Mouse (Mus musculus): ENCODE data around the gene Rab31.

Rab31 gene

DNA sequence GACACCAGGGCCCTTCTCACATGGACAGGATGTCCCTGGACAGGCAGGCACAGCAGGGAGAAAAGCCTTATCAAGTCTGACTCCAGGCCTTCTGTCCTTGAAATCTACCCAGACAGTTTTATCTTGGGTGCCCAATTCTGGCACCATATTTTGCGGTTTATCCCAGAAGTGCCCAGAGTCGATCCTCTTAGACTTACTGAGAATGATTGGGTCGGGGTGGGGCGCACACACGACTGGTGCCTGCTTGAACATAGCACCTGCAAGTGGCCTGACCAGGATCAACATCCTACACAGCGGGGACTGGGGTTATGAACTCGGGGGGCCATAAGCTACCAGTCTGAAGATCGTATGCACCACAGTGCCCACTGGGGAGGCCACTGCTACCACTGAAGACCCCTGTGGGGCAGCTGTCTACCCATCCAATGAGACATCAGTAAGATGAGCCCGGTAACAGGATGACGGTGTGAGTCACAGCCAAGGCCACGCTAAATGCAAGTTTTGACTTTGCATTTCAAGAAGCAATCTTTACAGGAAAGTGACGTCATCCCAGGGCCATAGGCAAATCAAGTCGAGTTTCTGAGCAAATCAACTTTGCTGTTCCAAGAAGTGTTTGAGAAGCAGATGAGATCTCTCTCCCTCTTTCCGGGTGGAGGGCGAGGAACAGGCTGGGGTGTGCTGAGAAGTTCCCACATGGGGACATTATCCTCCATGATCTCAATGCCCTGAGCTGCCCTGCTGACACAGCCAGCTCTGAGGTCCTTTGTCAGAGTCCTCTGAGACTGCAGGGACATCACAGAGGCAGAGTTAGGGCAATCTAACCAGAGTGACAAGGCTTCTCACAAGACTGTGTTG is 32.5 kb downstream of the Rab31 start:
- DNase-seq (ENCODE audit: low read depth) = no peak

- DNase-seq (ENCODE audit: low read depth) = no peak
Measured at GRCm38 (mm10) chr17:65737622-65738021, 34.9 kb downstream of the Rab31 start.

DNA sequence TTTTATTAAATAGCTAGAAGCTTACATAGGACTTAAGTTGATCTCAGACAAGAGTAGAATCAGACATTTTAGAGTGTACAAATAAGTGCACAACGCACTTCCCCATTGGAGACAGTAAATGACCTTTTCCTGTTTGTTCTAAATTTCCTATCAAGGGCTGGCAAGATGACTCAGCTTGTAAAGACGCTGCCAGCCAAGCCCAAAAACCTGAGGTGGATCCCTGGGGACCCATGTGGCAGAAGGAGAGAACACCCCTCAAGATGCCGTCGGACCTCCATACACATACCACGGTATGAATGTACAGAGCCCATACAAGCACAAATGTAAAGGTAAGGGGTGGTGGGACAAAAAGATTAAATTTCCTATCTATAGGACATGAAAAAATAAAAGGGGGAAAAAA is 35.4 kb downstream of the Rab31 start:
- no peak for DNase-seq (ENCODE audit: low read depth)

DNA sequence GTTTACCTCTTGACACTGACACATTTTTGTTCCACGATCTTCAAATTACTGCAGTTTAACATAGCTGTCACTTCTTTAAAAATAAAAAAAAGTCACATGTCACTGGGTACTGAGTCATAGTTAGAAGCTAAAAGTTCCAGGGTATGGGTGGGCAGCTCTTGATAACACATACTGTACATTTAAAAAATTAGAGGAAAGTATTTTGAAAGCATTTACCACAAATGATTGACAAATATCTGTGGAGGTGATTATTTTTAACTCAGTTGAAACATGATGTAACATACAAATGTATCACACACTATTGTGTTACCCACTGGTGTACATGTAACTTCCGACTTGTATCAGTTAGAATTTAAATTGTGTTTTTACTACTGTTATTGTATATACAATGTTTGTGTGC is 37.5 kb downstream of the Rab31 start:
- no peak for DNase-seq (ENCODE audit: low read depth)

DNA sequence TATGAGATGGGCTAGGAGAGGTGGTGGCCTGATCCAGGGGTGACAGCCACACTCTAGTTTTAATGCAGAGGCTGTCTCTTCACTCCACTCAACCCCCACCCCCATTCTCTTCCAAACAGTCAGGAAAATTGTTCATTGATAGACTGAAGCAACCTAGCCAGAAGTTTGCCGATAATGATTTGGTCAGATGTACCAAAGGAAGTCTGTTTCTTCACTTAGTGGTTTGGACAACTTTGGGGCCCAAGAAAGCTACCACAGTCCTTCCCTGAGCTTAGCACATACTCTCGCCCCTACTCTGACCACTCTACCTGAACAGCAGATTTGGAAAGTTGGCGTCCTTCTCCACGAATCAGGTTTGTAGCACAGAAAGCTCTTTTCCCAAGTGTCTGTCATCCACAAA is 39.9 kb downstream of the Rab31 start:
- no peak for DNase-seq (ENCODE audit: low read depth)

GRCm38 (mm10) chr17:65731710-65732109 is 40.8 kb downstream of the Rab31 start:
- no peak for DNase-seq (ENCODE audit: low read depth)

DNA sequence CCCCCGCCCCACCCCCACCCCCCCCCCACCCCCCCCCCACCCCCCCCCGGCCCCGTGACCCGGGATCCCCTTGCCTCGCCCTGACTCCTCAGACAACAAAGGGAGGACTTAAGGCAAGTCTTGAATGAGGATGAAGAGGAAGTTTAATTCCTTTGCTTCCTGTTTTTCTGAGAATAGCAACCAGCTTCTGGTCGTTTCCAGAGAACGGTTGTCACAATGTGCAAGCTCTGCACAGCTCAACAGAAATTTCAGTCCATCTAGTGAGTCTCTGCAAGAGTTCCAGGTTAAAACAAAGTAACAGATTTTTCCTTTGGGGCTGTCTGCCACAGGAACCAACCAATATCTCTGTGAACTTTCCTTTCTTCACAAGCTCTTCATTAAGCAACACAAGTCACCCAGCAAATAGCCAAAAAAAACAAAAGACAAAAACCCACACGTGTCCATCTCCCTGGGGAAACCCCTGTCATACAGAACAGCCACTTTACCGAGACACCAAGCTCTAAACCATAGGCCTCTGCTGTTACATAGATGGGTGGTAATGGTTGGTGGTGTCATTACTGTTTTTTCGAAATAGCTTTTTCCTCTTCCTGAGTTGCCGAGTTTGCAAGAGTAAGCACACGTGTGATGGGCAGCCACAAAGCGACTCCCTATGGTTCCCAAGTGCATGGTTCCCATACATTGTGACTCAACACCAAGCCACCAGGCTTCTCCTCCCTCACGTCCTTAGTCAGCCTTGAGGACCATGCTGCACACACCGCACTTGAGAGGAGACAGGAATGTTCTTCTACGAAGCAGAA is 42.4 kb downstream of the Rab31 start:
- DNase-seq (ENCODE audit: low read depth) = peak; percentile 12

- DNase-seq (ENCODE audit: low read depth) = no peak
Measured at GRCm38 (mm10) chr17:65726755-65727154, 45.8 kb downstream of the Rab31 start.

GRCm38 (mm10) chr17:65726274-65726673 is 46.3 kb downstream of the Rab31 start:
- peak; percentile 65 for DNase-seq (ENCODE audit: low read depth)

DNA sequence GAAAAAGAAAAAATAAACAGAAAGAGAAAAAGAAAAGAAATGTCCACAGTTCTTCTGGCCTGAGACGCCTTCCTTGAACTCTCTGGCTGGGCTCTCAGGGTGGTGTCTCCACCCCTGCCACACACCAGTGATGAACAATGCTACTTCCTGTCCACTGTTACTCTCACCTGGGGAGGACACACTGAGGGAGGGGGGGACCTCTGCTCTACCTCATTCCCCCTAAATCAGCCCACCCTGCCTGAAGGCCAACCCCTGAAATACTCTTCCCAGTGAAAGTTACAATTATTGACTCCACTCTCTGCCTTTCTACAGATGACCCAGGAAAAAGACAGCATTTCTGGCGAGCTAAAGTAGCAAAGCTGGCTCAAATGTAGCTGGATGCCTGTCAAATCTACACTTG is 46.7 kb downstream of the Rab31 start:
- no peak for DNase-seq (ENCODE audit: low read depth)

DNA sequence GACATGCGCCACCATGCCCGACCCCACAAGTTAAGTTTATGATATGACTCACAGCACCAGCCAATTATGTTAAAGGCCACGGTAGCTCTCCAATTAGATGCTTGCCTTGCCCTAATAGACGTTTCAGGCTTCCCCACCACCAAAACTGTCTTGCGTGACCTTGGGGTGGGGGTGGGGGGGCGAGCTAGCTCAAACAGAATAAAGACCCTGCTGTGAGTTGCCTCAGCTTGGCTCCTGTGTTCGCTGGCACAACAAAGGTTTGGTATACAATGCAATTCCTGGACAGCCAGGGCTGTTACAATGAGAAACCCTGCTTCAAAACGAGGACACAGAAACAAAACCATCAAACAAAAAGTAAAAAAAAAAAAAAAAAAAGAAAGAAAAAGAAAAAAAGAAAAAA is 47.2 kb downstream of the Rab31 start:
- no peak for DNase-seq (ENCODE audit: low read depth)

DNA sequence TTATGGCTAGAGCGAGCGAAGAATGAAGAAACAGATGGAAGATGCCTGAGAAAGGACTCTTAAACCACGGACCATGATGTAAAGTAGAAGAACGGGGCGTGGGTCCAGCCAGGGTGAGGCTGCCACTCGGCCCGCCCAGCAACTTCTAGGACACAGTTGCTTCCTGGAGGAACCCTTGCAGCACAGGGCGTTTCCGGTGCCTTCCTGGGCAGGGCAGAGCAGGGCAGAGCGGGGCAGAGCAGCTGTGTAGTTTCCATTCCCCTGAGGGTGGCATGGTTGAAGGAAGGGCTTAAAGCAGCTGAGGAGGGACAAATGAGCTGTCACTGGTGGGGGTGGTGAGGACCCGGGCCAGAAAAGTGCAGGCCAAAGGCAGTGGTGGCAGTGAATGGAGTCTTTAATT is 48.3 kb downstream of the Rab31 start:
- peak; percentile 44 for DNase-seq (ENCODE audit: low read depth)

DNA sequence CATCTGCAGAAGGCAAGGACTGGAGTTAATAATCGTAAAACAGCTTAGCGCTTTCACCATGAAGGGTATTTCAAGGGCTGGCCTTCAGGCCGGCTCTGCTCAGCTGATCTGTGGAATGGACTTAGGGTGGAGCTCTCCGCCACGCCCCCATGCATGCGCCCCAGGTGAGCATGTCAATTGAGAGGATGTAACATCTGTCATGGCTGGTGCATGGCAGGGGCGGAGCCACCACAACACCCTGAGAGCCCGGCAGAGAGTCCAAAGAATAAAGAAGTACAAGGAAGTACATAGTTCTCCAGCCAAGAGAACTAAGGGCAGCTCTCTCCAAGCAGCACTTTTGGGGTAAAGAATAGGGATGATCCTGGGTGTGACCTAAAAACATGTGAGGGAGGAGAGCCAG is 48.9 kb downstream of the Rab31 start:
- peak; percentile 10 for DNase-seq (ENCODE audit: low read depth)

DNA sequence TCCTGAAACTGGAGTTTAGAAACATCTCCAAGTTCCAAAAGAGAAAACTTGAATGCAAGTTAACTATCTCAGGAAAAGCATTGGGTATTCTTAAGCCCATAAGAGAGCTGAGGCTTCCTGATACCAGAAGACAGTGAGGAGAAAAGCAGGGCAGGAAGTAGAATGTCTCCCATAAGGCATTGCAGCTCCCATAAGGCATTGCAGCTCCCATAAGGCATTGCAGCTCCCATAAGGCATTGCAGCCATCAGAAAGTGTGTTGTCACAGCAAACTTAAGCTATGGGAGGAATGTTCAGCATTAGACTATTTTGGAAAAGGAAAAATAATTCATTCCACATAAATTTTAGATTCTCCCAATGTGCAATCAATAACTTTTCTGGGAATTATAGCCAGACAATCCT is 51.2 kb downstream of the Rab31 start:
- no peak for DNase-seq (ENCODE audit: low read depth)

DNA sequence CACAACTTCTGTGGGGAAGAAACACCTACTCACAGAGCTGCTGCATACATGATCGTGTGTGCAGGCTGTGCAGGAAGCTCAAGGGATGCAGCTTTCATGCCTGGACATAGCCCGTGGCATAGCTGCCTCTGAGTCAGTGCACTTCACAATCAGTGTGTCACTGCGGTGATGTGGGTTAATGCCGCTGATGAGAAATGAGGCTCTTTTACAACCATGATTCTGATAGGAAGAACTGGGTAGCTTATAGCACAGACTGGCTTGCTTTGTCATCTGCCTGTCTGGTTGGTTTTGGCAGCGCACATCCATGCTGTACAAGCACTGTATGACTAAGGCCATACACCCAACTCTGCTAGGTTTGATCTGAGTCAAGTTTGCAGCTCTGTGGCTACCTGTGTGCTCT is 52.7 kb downstream of the Rab31 start:
- no peak for DNase-seq (ENCODE audit: low read depth)

DNA sequence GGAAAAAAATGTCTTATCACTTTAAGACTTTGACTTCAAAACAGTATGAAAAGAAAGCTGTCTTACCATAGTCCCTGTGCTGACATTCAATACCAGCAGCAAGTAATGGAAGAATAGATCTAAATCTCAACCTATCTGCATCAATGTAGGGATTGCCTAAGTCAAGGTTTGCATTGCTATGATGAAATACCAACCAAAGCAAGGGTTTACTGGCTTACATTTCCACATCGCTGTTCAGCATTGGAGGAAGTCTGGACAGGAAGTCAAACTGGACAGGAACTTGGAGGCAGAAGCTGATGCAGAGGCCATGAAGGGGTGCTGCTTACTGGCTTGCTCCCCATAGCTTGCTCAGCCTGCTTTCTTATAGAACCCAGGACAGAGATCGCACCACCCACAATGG is 54.0 kb downstream of the Rab31 start:
- no peak for DNase-seq (ENCODE audit: low read depth)

GRCm38 (mm10) chr17:65717658-65718199 is 54.8 kb downstream of the Rab31 start:
- DNase-seq (ENCODE audit: low read depth) = no peak

DNA sequence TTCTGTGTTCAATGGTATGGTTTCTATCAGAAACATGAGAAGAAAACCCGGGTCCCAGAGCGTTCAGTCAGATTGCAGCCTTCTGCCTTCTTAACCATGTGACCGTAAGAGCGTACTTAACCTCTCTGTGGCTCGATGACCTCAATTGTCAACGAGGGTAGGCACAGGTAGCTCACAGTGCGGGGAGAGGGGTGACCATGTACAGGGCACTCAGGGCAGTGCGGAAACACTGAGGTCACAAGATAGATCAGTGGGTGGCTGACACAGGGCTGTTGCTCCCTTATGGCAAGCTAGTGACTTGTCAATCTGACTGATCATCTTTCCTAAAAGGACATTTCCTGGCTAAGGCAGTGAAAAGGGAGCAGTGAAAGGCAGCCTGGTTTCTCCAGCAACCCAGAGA is 58.5 kb downstream of the Rab31 start:
- DNase-seq (ENCODE audit: low read depth) = no peak

DNA sequence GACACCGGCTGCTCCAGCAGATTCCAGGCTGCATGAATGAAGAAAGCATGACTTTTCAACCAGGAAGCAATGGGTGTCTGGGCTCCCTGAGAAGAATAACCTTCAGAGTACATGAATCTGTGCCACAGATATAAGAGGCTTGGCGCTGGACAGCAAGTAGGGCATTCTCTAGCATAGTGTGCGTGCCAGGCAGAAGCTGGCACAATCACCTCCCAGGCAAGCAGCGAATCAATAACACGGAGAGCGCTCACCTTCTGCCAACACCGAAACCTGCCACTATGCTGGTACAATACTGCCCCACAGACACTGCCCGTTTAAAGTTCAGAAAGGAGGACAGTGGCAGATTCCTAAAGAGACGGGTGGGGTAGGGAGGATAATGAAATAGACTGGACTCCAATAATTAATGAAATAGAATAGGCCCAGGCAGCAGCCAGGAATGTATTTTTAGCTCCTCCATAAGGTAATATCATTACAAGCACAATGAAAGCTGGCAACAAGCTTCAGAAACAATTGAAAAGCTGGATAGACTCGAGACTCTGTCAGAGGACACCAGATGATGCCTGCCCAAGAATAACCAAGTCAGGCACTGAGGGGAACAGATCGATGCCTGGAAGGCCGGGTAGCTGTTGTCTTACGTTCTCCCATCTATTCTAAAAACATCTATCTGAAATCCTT is 59.6 kb downstream of the Rab31 start:
- DNase-seq (ENCODE audit: low read depth) = no peak

DNA sequence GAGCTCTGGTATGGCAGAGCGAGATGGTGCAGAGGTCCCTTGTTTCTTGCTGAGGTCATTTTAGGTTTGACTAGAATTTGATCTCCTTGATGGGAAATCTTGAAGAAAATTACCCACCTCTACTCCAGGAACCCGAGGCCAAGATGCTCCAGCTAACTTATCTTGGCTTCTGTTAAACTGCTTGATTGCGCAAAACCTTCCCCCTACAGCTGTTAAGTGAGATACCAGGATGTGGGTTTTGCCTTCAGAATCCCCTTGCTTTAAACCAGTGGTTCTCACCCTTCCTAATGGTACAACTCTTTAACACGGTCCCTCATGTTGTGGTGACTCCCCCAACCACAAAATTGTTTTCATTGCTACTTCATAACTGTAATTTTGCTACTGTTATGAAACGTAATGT is 60.8 kb downstream of the Rab31 start:
- DNase-seq (ENCODE audit: low read depth) = no peak

DNA sequence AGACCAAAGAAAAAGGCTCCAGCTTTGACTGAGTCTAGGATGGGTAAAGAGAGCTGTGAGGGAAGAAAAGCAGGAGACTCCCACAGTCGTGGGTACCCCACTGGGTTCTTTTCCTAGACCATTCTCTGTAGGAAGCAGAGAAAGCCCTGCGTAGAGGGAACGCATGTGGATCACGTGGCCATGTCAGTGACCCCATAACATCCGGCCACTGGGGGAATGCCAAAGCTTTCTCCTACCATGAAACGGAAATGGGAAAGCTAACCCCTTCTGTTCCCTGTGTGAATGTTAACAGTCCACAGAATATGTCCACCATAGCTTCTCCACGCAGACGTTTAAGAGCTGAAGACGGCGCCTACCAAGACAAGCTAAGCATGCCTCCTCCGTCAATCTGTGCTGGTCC is 62.0 kb downstream of the Rab31 start:
- DNase-seq (ENCODE audit: low read depth) = no peak

- peak; percentile 12 for DNase-seq (ENCODE audit: low read depth)
Measured at GRCm38 (mm10) chr17:65706220-65706619, 66.3 kb downstream of the Rab31 start.

Data from naive thymus-derived CD4-positive, alpha-beta T cell, adult 2 months (primary cell).